Mouse (Mus musculus) brain, adult 2 months (tissue): ENCODE results near the gene Golph3.

ENCODE experiments used
- DNase-seq: peaks from one replicate; pipeline ENCODE4 v3.0.0; 2011; ENCODE audit warnings: low read depth, low spot score

The Golph3 gene

DNA sequence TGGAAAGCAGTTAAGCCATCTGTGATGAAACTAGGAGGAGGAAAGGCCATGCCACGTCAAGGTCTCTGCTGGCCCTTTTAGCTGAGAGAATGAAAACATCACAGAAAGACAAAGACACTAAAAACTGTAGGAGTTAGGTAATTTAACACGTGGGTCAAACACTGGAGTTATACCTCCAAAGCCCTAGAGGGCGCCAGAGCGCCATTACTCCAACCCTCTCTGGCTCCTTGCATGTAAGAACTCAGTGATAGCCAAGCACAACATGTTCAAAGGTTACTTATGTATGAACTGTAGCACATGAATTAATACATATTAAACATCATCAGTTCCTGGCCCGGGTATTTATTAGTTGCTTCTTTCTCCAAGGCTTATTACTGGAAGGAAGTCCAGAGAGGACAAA lies 59.3 kb downstream of the Golph3 start:
- peak; percentile 27 for DNase-seq

DNA sequence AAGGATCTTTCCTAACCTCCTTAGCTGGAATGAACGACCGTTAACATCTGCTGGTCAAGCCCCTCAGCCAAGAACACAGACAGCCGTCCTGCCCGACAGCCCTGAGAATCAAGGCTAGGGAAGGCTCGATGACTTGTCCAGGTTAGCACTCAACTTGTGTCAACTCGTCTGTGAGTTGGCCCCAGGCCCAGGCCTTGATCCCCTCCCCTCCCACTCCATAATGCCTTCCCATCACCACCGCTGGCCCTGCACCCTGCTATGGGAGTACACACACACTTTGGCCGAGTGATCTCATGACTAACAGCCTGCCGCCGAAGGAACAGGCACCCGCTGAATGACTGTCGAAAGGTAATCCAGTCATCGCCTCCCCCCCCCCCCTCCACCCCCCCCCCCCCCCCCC lies 63.4 kb downstream of the Golph3 start:
- DNase-seq: no peak

DNA sequence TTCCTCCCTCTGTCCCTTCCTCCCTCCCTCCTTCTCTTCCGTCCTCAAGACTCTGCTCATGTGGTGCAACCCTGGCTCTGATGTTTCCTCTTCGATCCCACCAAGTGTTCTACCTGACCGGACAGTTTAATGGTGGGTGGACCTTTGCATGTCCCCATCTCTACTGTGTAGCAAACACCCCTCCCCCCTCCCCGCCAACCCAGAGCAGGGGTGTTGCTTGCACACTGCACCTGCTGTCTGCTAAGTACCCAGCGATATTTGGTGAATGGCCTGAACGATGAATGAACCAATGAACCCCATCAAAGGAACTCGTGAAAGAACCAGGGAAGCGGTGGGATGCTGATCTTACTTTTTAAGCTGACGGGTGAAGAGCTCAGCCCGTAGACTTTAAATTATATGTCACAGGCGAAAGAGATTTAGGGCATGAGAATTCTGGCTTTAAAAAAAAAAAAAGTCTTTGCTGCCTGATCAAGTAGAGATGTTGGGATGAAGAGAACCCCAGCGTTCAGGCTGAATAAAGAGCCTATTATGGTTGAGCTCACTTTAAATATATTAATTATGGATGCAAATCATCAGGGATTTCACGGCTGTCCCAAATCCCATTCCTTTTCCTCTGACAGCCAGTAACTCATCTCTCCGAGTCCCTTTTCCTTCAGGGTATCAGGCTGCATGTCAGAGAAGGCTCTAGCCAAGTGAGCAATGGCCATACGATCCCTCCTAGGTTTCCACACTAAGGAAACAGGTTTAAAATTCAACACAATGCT lies 67.7 kb downstream of the Golph3 start:
- no peak for DNase-seq

DNA sequence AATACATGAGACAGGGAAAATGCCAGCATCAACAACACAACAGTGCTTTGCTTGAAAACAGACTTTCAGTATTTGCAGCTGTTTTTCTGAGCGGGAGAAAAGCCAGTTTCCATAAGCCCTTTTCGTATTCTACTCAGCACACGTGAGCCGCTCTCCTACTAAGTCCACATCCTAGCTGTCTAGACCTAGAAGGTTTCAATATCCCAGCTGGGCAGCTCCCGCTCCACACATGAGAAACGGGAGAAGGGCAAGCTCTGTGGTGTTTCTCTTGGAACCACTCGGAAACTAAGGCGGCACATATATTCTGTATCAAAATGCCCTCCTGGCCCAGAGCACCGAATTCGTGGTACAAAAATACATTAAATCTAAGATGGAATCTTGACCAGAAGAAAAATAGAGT lies 73.5 kb downstream of the Golph3 start:
- DNase-seq: no peak

DNA sequence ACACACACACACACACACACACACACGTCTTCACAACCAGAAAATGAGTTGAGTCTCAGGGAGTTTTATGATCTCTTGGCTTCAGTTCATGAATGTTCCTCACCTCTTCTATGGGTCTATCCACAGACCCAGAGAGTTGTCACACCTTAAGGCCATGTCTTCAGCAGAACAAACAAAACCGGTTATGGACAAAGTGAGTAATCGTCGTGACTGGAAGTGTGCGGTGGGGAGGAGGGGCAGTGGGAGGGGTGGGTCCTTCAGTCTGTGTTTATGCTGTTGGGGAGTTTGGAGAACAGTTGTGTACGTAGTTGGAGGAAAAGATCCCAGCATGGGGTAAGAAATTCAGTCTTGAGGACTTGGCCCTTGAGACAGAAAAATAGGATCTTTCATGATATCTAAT lies 75.8 kb downstream of the Golph3 start:
- no peak for DNase-seq
